Mouse (Mus musculus): ENCODE data around the gene Rad9a. TPM values are rescaled to one million over a fixed set of nuclear protein-coding genes. Genes with fewer than 3 reads are reported as not detected.

Rad9a gene
- polyA plus RNA-seq (2012; ENCODE audit: low replicate concordance), result 31.9 and 46.0 TPM in 2 replicates

GRCm38 (mm10) chr19:4201291-4201909, at the start of gene Rad9a:
TSS of gene Rad9a (minus strand) at chr19:4201662.

GRCm38 (mm10) chr19:4231253-4232185, 30.1 kb upstream of the Rad9a start, which contains the start of gene Pold4:
TSS of gene Pold4 (plus strand) at chr19:4231899.

GRCm38 (mm10) chr19:4214071-4214770, 12.8 kb upstream of the Rad9a start, which contains the start of the genes Clcf1 and AC109138.7:
TSS of gene Clcf1 (plus strand) at chr19:4214238.
TSS of gene AC109138.7 (plus strand) at chr19:4214357.

GRCm38 (mm10) chr19:4191528-4192250, 9.8 kb downstream of the Rad9a start, which contains the start of gene Ppp1ca:
TSS of gene Ppp1ca (plus strand) at chr19:4192065.

GRCm38 (mm10) chr19:4190831-4191334, 10.6 kb downstream of the Rad9a start, which contains the start of gene Tbc1d10c:
TSS of gene Tbc1d10c (minus strand) at chr19:4191284.

GRCm38 (mm10) chr19:4175368-4175947, 26.0 kb downstream of the Rad9a start, which contains the start of gene Carns1:
TSS of gene Carns1 (minus strand) at chr19:4175479.

GRCm38 (mm10) chr19:4162646-4163542, 38.6 kb downstream of the Rad9a start, which contains the start of gene Rps6kb2:
TSS of gene Rps6kb2 (minus strand) at chr19:4163354.

GRCm38 (mm10) chr19:4153232-4153654, 48.2 kb downstream of the Rad9a start, which contains the start of gene Ptprcap:
TSS of gene Ptprcap (plus strand) at chr19:4153604.

GRCm38 (mm10) chr19:4148491-4148806, 53.0 kb downstream of the Rad9a start, which contains the start of gene Coro1b:
TSS of gene Coro1b (plus strand) at chr19:4148619.

Other genes starting within 250 kb of the Rad9a start
- not detected in 2 replicates for gene Aldh3b3, start 243.0 kb downstream of the Rad9a start, polyA plus RNA-seq (2012; ENCODE audit: low replicate concordance)
- gene Aldh3b2, start 229.3 kb downstream of the Rad9a start, polyA plus RNA-seq (2012; ENCODE audit: low replicate concordance), result 0.26 and 0.83 TPM in 2 replicates
- 4.2 and 13.1 TPM in 2 replicates for gene Acy3, start 215.1 kb downstream of the Rad9a start, polyA plus RNA-seq (2012; ENCODE audit: low replicate concordance)
- gene Tbx10, start 208.9 kb downstream of the Rad9a start, polyA plus RNA-seq (2012; ENCODE audit: low replicate concordance), result not detected in 2 replicates
- 18.3 and 18.7 TPM in 2 replicates for gene Nudt8, start 201.1 kb downstream of the Rad9a start, polyA plus RNA-seq (2012; ENCODE audit: low replicate concordance)
- gene Gm49405, start 201.0 kb downstream of the Rad9a start, polyA plus RNA-seq (2012; ENCODE audit: low replicate concordance), result 5.0 TPM in 2 replicates
- 9.6 and 25.7 TPM in 2 replicates for gene Doc2g, start 198.3 kb downstream of the Rad9a start, polyA plus RNA-seq (2012; ENCODE audit: low replicate concordance)
- 116 and 238 TPM in 2 replicates for gene Ndufv1, start 188.9 kb downstream of the Rad9a start, polyA plus RNA-seq (2012; ENCODE audit: low replicate concordance)
- 87.4 and 343 TPM in 2 replicates for gene Gstp1, start 163.7 kb downstream of the Rad9a start, polyA plus RNA-seq (2012; ENCODE audit: low replicate concordance)
- gene Gstp2, start 155.6 kb downstream of the Rad9a start, polyA plus RNA-seq (2012; ENCODE audit: low replicate concordance), result 0.83 TPM in 1 of 2 replicates, not detected in the other
- 8.9 and 10.2 TPM in 2 replicates for gene Gstp3, start 142.1 kb downstream of the Rad9a start, polyA plus RNA-seq (2012; ENCODE audit: low replicate concordance)
- not detected in 2 replicates for gene Cabp2, start 120.1 kb downstream of the Rad9a start, polyA plus RNA-seq (2012; ENCODE audit: low replicate concordance)
- gene Cdk2ap2, start 104.5 kb downstream of the Rad9a start, polyA plus RNA-seq (2012; ENCODE audit: low replicate concordance), result 187 and 207 TPM in 2 replicates
- gene Pitpnm1, start 101.7 kb downstream of the Rad9a start, polyA plus RNA-seq (2012; ENCODE audit: low replicate concordance), result 116 and 152 TPM in 2 replicates
- 140 and 201 TPM in 2 replicates for gene Aip, start 75.8 kb downstream of the Rad9a start, polyA plus RNA-seq (2012; ENCODE audit: low replicate concordance)
- gene Gpr152, start 61.9 kb downstream of the Rad9a start, polyA plus RNA-seq (2012; ENCODE audit: low replicate concordance), result not detected in 2 replicates
- gene Cabp4, start 57.6 kb downstream of the Rad9a start, polyA plus RNA-seq (2012; ENCODE audit: low replicate concordance), result 0.80 and 4.6 TPM in 2 replicates
- 68.6 and 81.7 TPM in 2 replicates for gene Coro1b, start 53.0 kb downstream of the Rad9a start, polyA plus RNA-seq (2012; ENCODE audit: low replicate concordance)
- gene Ptprcap, start 48.1 kb downstream of the Rad9a start, polyA plus RNA-seq (2012; ENCODE audit: low replicate concordance), result 311 and 444 TPM in 2 replicates
- 165 and 201 TPM in 2 replicates for gene Rps6kb2, start 38.3 kb downstream of the Rad9a start, polyA plus RNA-seq (2012; ENCODE audit: low replicate concordance)
- gene Carns1, start 26.2 kb downstream of the Rad9a start, polyA plus RNA-seq (2012; ENCODE audit: low replicate concordance), result 2.9 and 5.8 TPM in 2 replicates
- 91.7 and 91.9 TPM in 2 replicates for gene Tbc1d10c, start 10.4 kb downstream of the Rad9a start, polyA plus RNA-seq (2012; ENCODE audit: low replicate concordance)
- gene Ppp1ca, start 9.6 kb downstream of the Rad9a start, polyA plus RNA-seq (2012; ENCODE audit: low replicate concordance), result 230 and 449 TPM in 2 replicates
- gene Clcf1, start 12.6 kb upstream of the Rad9a start, polyA plus RNA-seq (2012; ENCODE audit: low replicate concordance), result 22.4 and 34.6 TPM in 2 replicates
- gene AC109138.7, start 12.7 kb upstream of the Rad9a start, polyA plus RNA-seq (2012; ENCODE audit: low replicate concordance), result 2.6 and 21.1 TPM in 2 replicates
- gene Pold4, start 30.2 kb upstream of the Rad9a start, polyA plus RNA-seq (2012; ENCODE audit: low replicate concordance), result 20.7 and 38.4 TPM in 2 replicates
- 5.1 and 6.5 TPM in 2 replicates for gene Ssh3, start 67.5 kb upstream of the Rad9a start, polyA plus RNA-seq (2012; ENCODE audit: low replicate concordance)
- gene Ankrd13d, start 81.5 kb upstream of the Rad9a start, polyA plus RNA-seq (2012; ENCODE audit: low replicate concordance), result 7.3 and 8.3 TPM in 2 replicates
- gene Grk2, start 104.6 kb upstream of the Rad9a start, polyA plus RNA-seq (2012; ENCODE audit: low replicate concordance), result 462 and 498 TPM in 2 replicates
- gene Kdm2a, start 196.6 kb upstream of the Rad9a start, polyA plus RNA-seq (2012; ENCODE audit: low replicate concordance), result 52.8 and 66.9 TPM in 2 replicates
- gene Rhod, start 237.8 kb upstream of the Rad9a start, polyA plus RNA-seq (2012; ENCODE audit: low replicate concordance), result not detected in 2 replicates